Mouse (Mus musculus): ENCODE data around the gene Ovca2. TPM values are rescaled to one million over a fixed set of nuclear protein-coding genes. Genes with fewer than 3 reads are reported as not detected.

Ovca2 gene
- polyA plus RNA-seq (2011; ENCODE audit: insufficient read depth, insufficient read length, low replicate concordance, missing spikeins): 5.6 and 20.8 TPM in 2 replicates

GRCm38 (mm10) chr11:75178672-75179208, at the start of gene Ovca2:
Ovca2 (minus strand) TSS chr11:75178835.
- TF ChIP-seq POLR2A (IDR thresholded peaks at IDR 0.05; ENCODE audit: borderline replicate concordance, control insufficient read depth, low read depth, low read length) (peak; percentile 79; the same call in 1 of the 2 replicates), CTCF (IDR thresholded peaks at IDR 0.05; ENCODE audit: control insufficient read depth, insufficient read depth, low read length) (peak; percentile 75)
- WGBS: under 1% methylated on average over 33 of the region's 33 CpGs

DNA sequence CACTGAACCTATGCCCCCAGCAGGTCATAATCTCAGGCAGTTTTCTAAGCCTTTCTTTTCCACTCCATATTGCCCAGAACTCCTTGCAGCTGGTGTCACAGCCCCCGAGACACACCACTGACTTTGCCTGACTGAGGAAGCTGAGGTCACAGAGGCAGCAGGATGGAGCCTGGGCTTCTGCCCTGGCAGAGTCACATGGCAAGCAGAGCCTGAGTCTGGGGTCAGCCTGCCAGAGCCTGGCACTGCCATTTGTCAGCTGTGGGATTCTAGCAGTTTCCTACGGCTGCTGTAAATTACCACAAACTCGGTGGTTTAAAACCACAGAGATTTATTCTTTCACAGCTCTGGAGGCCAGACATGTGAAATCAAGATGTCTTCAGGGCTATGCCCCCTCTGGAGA, 49.0 kb upstream of the Ovca2 start:
- Histone ChIP-seq H3K4me1 (ENCODE audit: control insufficient read depth, insufficient read depth, low read length) (no peaks in the 10 kb centered on the region; the same call in 1 of the 2 replicates), H3K27ac (ENCODE audit: control insufficient read depth, insufficient read depth, low read depth, low read length, poor library complexity) (no peak overlapping the region), H3K4me3 (replicated peaks; ENCODE audit: control insufficient read depth, low read depth, low read length) (no peak overlapping the region)
- TF ChIP-seq CTCF (IDR thresholded peaks at IDR 0.05; ENCODE audit: control insufficient read depth, insufficient read depth, low read length) (no peak), POLR2A (IDR thresholded peaks at IDR 0.05; ENCODE audit: borderline replicate concordance, control insufficient read depth, low read depth, low read length) (no peak)
- 8% methylated on average over 3 of the region's 3 CpGs for WGBS

More at GRCm38 (mm10) chr11:75178672-75179208, at the start of gene Ovca2:
- peaks cover 1% of the 10 kb centered on the region; the same call in 1 of the 2 replicates for H3K4me1 ChIP-seq (ENCODE audit: control insufficient read depth, insufficient read depth, low read length)
- peak within 1 kb of the TSS; percentile 92 for H3K4me3 ChIP-seq (replicated peaks; ENCODE audit: control insufficient read depth, low read depth, low read length)
- peak within 1 kb of the TSS; percentile 82 for H3K27ac ChIP-seq (ENCODE audit: control insufficient read depth, insufficient read depth, low read depth, low read length, poor library complexity)

GRCm38 (mm10) chr11:75224835-75225234, 46.2 kb upstream of the Ovca2 start:
- H3K27ac ChIP-seq (ENCODE audit: control insufficient read depth, insufficient read depth, low read depth, low read length, poor library complexity): no peak overlapping the region
- WGBS: 83% methylated on average over 4 of the region's 4 CpGs
- no peak overlapping the region for H3K4me3 ChIP-seq (replicated peaks; ENCODE audit: control insufficient read depth, low read depth, low read length)
- no peaks in the 10 kb centered on the region; the same call in 1 of the 2 replicates for H3K4me1 ChIP-seq (ENCODE audit: control insufficient read depth, insufficient read depth, low read length)
- TF ChIP-seq POLR2A (IDR thresholded peaks at IDR 0.05; ENCODE audit: borderline replicate concordance, control insufficient read depth, low read depth, low read length): no peak
- TF ChIP-seq CTCF (IDR thresholded peaks at IDR 0.05; ENCODE audit: control insufficient read depth, insufficient read depth, low read length): no peak

DNA sequence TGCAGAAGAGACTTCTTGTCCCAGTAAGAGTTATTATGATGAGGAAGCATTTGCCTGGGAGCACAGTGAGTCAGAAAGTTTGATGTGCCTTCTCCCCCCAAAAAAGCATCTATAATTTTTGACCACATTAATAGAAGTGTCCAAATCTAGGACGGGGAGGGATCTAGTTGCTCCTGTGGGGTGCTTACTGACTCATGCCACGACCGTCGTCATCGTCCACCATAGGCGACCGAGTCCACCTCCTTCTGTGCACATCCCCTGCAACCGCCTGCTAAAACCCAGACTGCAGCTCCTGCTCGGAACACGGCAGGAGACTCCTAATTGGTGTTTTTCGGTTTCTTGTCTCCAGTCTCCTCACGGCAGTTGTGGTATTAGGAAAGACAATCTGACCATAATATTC, 45.4 kb upstream of the Ovca2 start:
- Histone ChIP-seq H3K27ac (ENCODE audit: control insufficient read depth, insufficient read depth, low read depth, low read length, poor library complexity) (no peak overlapping the region), H3K4me1 (ENCODE audit: control insufficient read depth, insufficient read depth, low read length) (no peaks in the 10 kb centered on the region; the same call in 1 of the 2 replicates), H3K4me3 (replicated peaks; ENCODE audit: control insufficient read depth, low read depth, low read length) (no peak overlapping the region)
- TF ChIP-seq CTCF (IDR thresholded peaks at IDR 0.05; ENCODE audit: control insufficient read depth, insufficient read depth, low read length): no peak
- no peak for TF ChIP-seq POLR2A (IDR thresholded peaks at IDR 0.05; ENCODE audit: borderline replicate concordance, control insufficient read depth, low read depth, low read length)
- WGBS: 87% methylated on average over 12 of the region's 12 CpGs

DNA sequence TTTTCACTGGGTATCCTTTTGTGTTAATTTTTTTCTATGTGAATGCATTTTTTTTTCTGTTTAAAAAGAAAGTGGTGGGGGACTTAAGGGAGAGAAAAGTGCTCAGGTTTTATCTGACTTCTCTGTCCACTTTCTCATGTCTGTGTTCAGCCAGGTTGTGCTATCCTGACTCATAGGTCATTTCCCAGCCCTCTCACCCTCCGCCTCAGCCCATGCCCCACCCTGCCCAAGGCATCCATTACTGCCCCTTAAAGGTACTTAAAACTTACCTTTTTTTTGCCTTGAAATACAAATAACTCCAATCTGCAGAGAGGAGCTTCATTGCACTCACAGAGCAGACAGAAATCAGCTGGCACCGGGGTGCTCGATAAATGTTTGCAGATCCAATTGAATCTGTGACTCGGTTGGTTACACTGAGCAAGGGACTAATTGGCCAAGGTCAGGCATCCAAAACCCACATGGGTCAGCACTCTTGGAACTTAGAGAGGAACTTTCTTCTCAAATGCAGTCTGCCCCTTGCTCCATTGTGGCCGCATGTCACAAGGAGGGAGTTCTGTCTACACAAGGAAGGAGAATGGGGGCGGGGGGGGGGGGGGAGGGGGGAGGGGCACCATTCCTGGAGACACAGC, 42.0 kb upstream of the Ovca2 start:
- TF ChIP-seq POLR2A (IDR thresholded peaks at IDR 0.05; ENCODE audit: borderline replicate concordance, control insufficient read depth, low read depth, low read length) (no peak), CTCF (IDR thresholded peaks at IDR 0.05; ENCODE audit: control insufficient read depth, insufficient read depth, low read length) (no peak)
- WGBS: 78% methylated on average over 5 of the region's 6 CpGs
- Histone ChIP-seq H3K4me3 (replicated peaks; ENCODE audit: control insufficient read depth, low read depth, low read length) (no peak overlapping the region), H3K4me1 (ENCODE audit: control insufficient read depth, insufficient read depth, low read length) (no peaks in the 10 kb centered on the region), H3K27ac (ENCODE audit: control insufficient read depth, insufficient read depth, low read depth, low read length, poor library complexity) (no peak overlapping the region)

GRCm38 (mm10) chr11:75220115-75220514, 41.5 kb upstream of the Ovca2 start:
- Histone ChIP-seq H3K4me1 (ENCODE audit: control insufficient read depth, insufficient read depth, low read length) (no peaks in the 10 kb centered on the region), H3K4me3 (replicated peaks; ENCODE audit: control insufficient read depth, low read depth, low read length) (no peak overlapping the region), H3K27ac (ENCODE audit: control insufficient read depth, insufficient read depth, low read depth, low read length, poor library complexity) (no peak overlapping the region)
- TF ChIP-seq CTCF (IDR thresholded peaks at IDR 0.05; ENCODE audit: control insufficient read depth, insufficient read depth, low read length) (no peak), POLR2A (IDR thresholded peaks at IDR 0.05; ENCODE audit: borderline replicate concordance, control insufficient read depth, low read depth, low read length) (no peak)
- WGBS: 66% methylated on average over 9 of the region's 9 CpGs

GRCm38 (mm10) chr11:75214081-75214950, 35.7 kb upstream of the Ovca2 start:
- Histone ChIP-seq H3K27ac (ENCODE audit: control insufficient read depth, insufficient read depth, low read depth, low read length, poor library complexity) (no peak overlapping the region), H3K4me1 (ENCODE audit: control insufficient read depth, insufficient read depth, low read length) (no peaks in the 10 kb centered on the region), H3K4me3 (replicated peaks; ENCODE audit: control insufficient read depth, low read depth, low read length) (no peak overlapping the region)
- TF ChIP-seq POLR2A (IDR thresholded peaks at IDR 0.05; ENCODE audit: borderline replicate concordance, control insufficient read depth, low read depth, low read length) (no peak), CTCF (IDR thresholded peaks at IDR 0.05; ENCODE audit: control insufficient read depth, insufficient read depth, low read length) (no peak)
- WGBS: 51% methylated on average over 13 of the region's 13 CpGs
